Mouse (Mus musculus): ENCODE results near the gene Slc35f4. TPM values are rescaled to one million over a fixed set of nuclear protein-coding genes. Genes with fewer than 3 reads are reported as not detected.
"Not testable (repeated sequence)": the region's sequence is repeated elsewhere in the genome, so short reads cannot be mapped to it uniquely, and the experiment has no call there.

Gene Slc35f4
- total RNA-seq, 2 experiments from 2014 or later = 17.0 to 18.0 TPM

GRCm38 (mm10) chr14:49283784-49284655 lies 241.8 kb downstream of the Slc35f4 start:
- DNase-seq (ENCODE audit: low spot score in 2 of 2) = no peak

GRCm38 (mm10) chr14:49278880-49279279 lies 247.0 kb downstream of the Slc35f4 start:
- DNase-seq (ENCODE audit: low spot score in 2 of 2) = no peak

DNA sequence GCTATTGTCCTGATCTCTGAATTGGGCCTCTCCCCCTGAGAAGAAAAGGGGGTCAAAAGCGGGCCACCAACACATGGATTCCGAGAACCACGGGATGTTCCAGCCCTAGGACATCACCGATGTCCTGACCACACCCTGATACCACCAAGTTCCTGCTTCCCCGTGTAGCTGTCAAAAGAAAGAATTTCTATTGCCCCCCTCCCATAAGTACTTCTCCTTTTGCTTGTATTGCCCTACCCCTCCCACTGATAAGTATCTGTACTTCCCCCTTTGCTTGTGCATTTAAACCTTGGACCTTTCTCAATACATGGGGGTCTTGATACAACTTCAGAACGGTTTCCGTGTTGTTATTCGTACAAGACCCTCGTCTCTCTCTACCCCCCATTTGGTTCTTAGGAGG lies 247.4 kb downstream of the Slc35f4 start:
- not testable (repeated sequence) for DNase-seq (ENCODE audit: low spot score in 2 of 2)

GRCm38 (mm10) chr14:49277642-49278041 lies 248.2 kb downstream of the Slc35f4 start:
- no peak for DNase-seq (ENCODE audit: low spot score in 2 of 2)

DNA sequence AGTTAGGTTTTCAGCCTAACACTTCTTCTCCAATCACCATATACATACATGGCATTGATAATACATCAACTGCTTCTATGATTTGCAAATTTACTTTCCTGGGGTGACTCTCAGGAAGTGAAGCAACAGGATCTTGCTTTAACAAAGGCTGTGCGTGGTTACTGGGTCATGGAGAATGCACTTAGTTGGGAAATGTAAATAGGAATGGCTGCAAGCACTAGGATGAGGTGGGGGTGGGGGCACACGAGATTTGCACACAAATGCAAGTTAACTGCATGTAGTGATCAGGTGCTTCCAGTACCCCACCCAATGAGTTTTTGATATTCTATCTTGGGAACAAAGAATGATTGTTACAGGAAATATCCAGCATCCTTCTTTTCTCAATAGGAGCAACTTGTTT lies 250.5 kb downstream of the Slc35f4 start:
- DNase-seq (ENCODE audit: low spot score in 2 of 2) = no peak

GRCm38 (mm10) chr14:49265286-49266002 lies 260.4 kb downstream of the Slc35f4 start:
- DNase-seq (ENCODE audit: low spot score in 2 of 2) = no peak

Small RNA genes within 50 kb of the gene (microRNA-seq; reads per million reads assigned to microRNA genes)
- gene Gm22949 = 0 reads per million in 2 experiments

Data from layer of hippocampus, postnatal 10 days (tissue).